Mouse (Mus musculus): ENCODE data around the gene Qsox1.

Gene Qsox1

GRCm38 (mm10) chr1:155801014-155801991 lies 11.4 kb downstream of the Qsox1 start:
- no peak for DNase-seq (ENCODE audit: low spot score in 2 of 2)

- no peak for DNase-seq (ENCODE audit: low spot score in 2 of 2)
Observed at GRCm38 (mm10) chr1:155798000-155798399, 14.7 kb downstream of the Qsox1 start.

- DNase-seq (ENCODE audit: low spot score in 2 of 2) = no peak
Observed at GRCm38 (mm10) chr1:155797425-155797824, 15.3 kb downstream of the Qsox1 start.

GRCm38 (mm10) chr1:155796757-155797405 lies 15.8 kb downstream of the Qsox1 start:
- DNase-seq (ENCODE audit: low spot score in 2 of 2) = no peak

GRCm38 (mm10) chr1:155795791-155796233 lies 16.9 kb downstream of the Qsox1 start:
- peak in 1 of 2 experiments; percentile 40 for DNase-seq (ENCODE audit: low spot score in 2 of 2)

- no peak for DNase-seq (ENCODE audit: low spot score in 2 of 2)
Observed at GRCm38 (mm10) chr1:155794855-155795254, 17.8 kb downstream of the Qsox1 start.

- DNase-seq (ENCODE audit: low spot score in 2 of 2) = no peak
Observed at GRCm38 (mm10) chr1:155791919-155792318, 20.8 kb downstream of the Qsox1 start.

GRCm38 (mm10) chr1:155790111-155790974 lies 22.3 kb downstream of the Qsox1 start:
- no peak for DNase-seq (ENCODE audit: low spot score in 2 of 2)

- no peak for DNase-seq (ENCODE audit: low spot score in 2 of 2)
Observed at GRCm38 (mm10) chr1:155785886-155786285, 26.8 kb downstream of the Qsox1 start.

- peak; percentile 60 for DNase-seq (ENCODE audit: low spot score in 2 of 2)
Observed at GRCm38 (mm10) chr1:155784343-155785205, 28.1 kb downstream of the Qsox1 start.

GRCm38 (mm10) chr1:155782382-155782781 lies 30.3 kb downstream of the Qsox1 start:
- DNase-seq (ENCODE audit: low spot score in 2 of 2) = no peak

GRCm38 (mm10) chr1:155777641-155778625 lies 34.8 kb downstream of the Qsox1 start:
- no peak for DNase-seq (ENCODE audit: low spot score in 2 of 2)

GRCm38 (mm10) chr1:155759167-155759566 lies 53.5 kb downstream of the Qsox1 start:
- DNase-seq (ENCODE audit: low spot score in 2 of 2) = peak in 1 of 2 experiments; percentile 15

- DNase-seq (ENCODE audit: low spot score in 2 of 2) = no peak
Observed at GRCm38 (mm10) chr1:155758711-155759110, 54.0 kb downstream of the Qsox1 start.

GRCm38 (mm10) chr1:155757621-155758020 lies 55.1 kb downstream of the Qsox1 start:
- peak in 1 of 2 experiments; percentile 11 for DNase-seq (ENCODE audit: low spot score in 2 of 2)

- DNase-seq (ENCODE audit: low spot score in 2 of 2) = peak in 1 of 2 experiments; percentile 15
Observed at GRCm38 (mm10) chr1:155753411-155753810, 59.3 kb downstream of the Qsox1 start.

GRCm38 (mm10) chr1:155751484-155752255 lies 61.0 kb downstream of the Qsox1 start, which contains the start of gene Lhx4:
Gene Lhx4, minus strand, starts transcription at chr1:155751684.
- peak in 1 of 2 experiments; percentile 10 for DNase-seq (ENCODE audit: low spot score in 2 of 2)

- DNase-seq (ENCODE audit: low spot score in 2 of 2) = peak in 1 of 2 experiments; percentile 12
Observed at GRCm38 (mm10) chr1:155750517-155751178, 62.0 kb downstream of the Qsox1 start.
